Mouse (Mus musculus) kidney, adult 11 months (tissue): ENCODE measurements at regions not wholly inside any gene's neighbourhood (a gene's known extent, or its start where the extent isn't known, plus 50 kb on each side); places are given as distances from the start of the nearest gene placed in this dataset.

Source experiments
- DNase-seq: peaks from one replicate; pipeline ENCODE4 v3.0.0; 2022

GRCm38 (mm10) chr7:110717104-110717503, 50.9 kb upstream of the Ampd3 start:
- no peak for DNase-seq
